Mouse (Mus musculus) MEL (cell line): ENCODE results near the gene Creb1.
A peak's percentile ranks its signal among the peaks of the same experiment; 100 is the strongest.

Experiments used
- CTCF ChIP-seq, 3 experiments: IDR thresholded peaks in 2 of 3; conservative IDR thresholded peaks in 1 of 3; 2 replicates each; pipeline ENCODE4 v1.5.1; 2011 to 2012; ENCODE audit warnings: low read length in 3 of 3, low read depth in 2 of 3, mild to moderate bottlenecking in 2 of 3, improper control_type of control experiment in 1 of 3, inconsistent platforms in 1 of 3, mixed read lengths in 1 of 3, moderate library complexity in 1 of 3; ENCODE audit not compliant: control insufficient read depth in 1 of 3, insufficient read depth in 1 of 3, poor library complexity in 1 of 3, severe bottlenecking in 1 of 3
- E2F4 ChIP-seq: IDR thresholded peaks from 2 replicates; pipeline ENCODE4 v1.6.1; 2011; ENCODE audit warnings: low read depth, low read length, improper control_type of control experiment, borderline replicate concordance
- ELF1 ChIP-seq: IDR thresholded peaks from 2 replicates; pipeline ENCODE4 v1.6.1; 2014; ENCODE audit warnings: low read depth, mild to moderate bottlenecking, inconsistent platforms, low read length, improper control_type of control experiment, moderate library complexity
- GATA1 ChIP-seq: IDR thresholded peaks from 2 replicates; pipeline ENCODE4 v1.6.1; 2011; ENCODE audit warnings: low read depth, low read length, improper control_type of control experiment
- KAT2A ChIP-seq: conservative IDR thresholded peaks from 2 replicates; pipeline ENCODE4 v1.6.1; 2012; ENCODE audit warnings: low read depth, low read length, improper control_type of control experiment, inconsistent platforms
- MYC ChIP-seq: IDR thresholded peaks from 2 replicates; pipeline ENCODE4 v1.6.1; 2011; ENCODE audit warnings: low read depth, mild to moderate bottlenecking, low read length, improper control_type of control experiment, moderate library complexity
- POLR2A ChIP-seq, 2 experiments: IDR thresholded peaks; 2 replicates each; pipeline ENCODE4 v1.6.1; 2011 to 2012; ENCODE audit warnings: low read length in 2 of 2, mild to moderate bottlenecking in 2 of 2, control low read depth in 1 of 2, improper control_type of control experiment in 1 of 2, low read depth in 1 of 2, moderate library complexity in 1 of 2; ENCODE audit not compliant: control insufficient read depth in 1 of 2, insufficient read depth in 1 of 2, poor library complexity in 1 of 2
- POLR2AphosphoS5 ChIP-seq: IDR thresholded peaks from 2 replicates; pipeline ENCODE4 v1.6.1; 2012; ENCODE audit warnings: low read depth, borderline replicate concordance, mild to moderate bottlenecking, inconsistent platforms, low read length, moderate library complexity, mixed read lengths
- RCOR1 ChIP-seq: IDR thresholded peaks from 2 replicates; pipeline ENCODE4 v1.6.1; 2012; ENCODE audit warnings: low read depth, mild to moderate bottlenecking, inconsistent platforms, low read length, improper control_type of control experiment
- SIN3A ChIP-seq: IDR thresholded peaks from 2 replicates; pipeline ENCODE4 v1.6.1; 2012; ENCODE audit warnings: low read length, improper control_type of control experiment, inconsistent platforms
- TAL1 ChIP-seq: IDR thresholded peaks from 2 replicates; pipeline ENCODE4 v1.6.1; 2012; ENCODE audit warnings: mild to moderate bottlenecking, inconsistent platforms, low read length, moderate library complexity, mixed read lengths
- USF1 ChIP-seq: IDR thresholded peaks from 2 replicates; pipeline ENCODE4 v1.6.1; 2014; ENCODE audit warnings: low read depth, mild to moderate bottlenecking, inconsistent platforms, low read length, improper control_type of control experiment, moderate library complexity
- ZC3H11A ChIP-seq: IDR thresholded peaks from 2 replicates; pipeline ENCODE4 v1.6.1; 2012; ENCODE audit warnings: low read depth, mild to moderate bottlenecking, inconsistent platforms, low read length, improper control_type of control experiment
- ZNF384 ChIP-seq: IDR thresholded peaks from 2 replicates; pipeline ENCODE4 v1.6.1; 2012; ENCODE audit warnings: low read depth, mild to moderate bottlenecking, inconsistent platforms, low read length, improper control_type of control experiment

GRCm38 (mm10) chr1:64524661-64525060, 7.8 kb upstream of the Creb1 start:
- no peak for TF ChIP-seq RCOR1
- TF ChIP-seq POLR2A (IDR thresholded peaks at IDR 0.05; ENCODE audit: control insufficient read depth in 1 of 2, insufficient read depth in 1 of 2, low read depth in 1 of 2, low read length in 2 of 2, poor library complexity in 1 of 2): 0 out of 4 replicates have a peak, but pooled peaks of 1 of the 2 experiments have one; percentile 20
- no peak for TF ChIP-seq CTCF (IDR thresholded peaks at IDR 0.05 in 2 of 3, conservative IDR thresholded peaks at IDR 0.05 in 1 of 3; ENCODE audit: control insufficient read depth in 1 of 3, insufficient read depth in 1 of 3, low read depth in 2 of 3, low read length in 3 of 3, poor library complexity in 1 of 3, severe bottlenecking in 1 of 3)
- TF ChIP-seq POLR2AphosphoS5: no peak
- no peak for TF ChIP-seq ZNF384
- no peak for TF ChIP-seq GATA1
- no peak for TF ChIP-seq MYC
- no peak for TF ChIP-seq USF1
- TF ChIP-seq SIN3A: no peak
- no peak for TF ChIP-seq ZC3H11A
- TF ChIP-seq ELF1: no peak
- TF ChIP-seq KAT2A: no peak
- TF ChIP-seq E2F4: no peak
- no peak for TF ChIP-seq TAL1
